Mouse (Mus musculus): ENCODE measurements around the gene Erich3. TPM values are rescaled to one million over a fixed set of nuclear protein-coding genes. Genes with fewer than 3 reads are reported as not detected.

The Erich3 gene
- polyA plus RNA-seq, 1 experiment from 2014 or later = not detected

- H3K27ac ChIP-seq (ENCODE audit: low read depth) = no peak overlapping the region
- H3K9me3 ChIP-seq (ENCODE audit: low read length) = no peaks in the 10 kb centered on the region
- no peaks in the 10 kb centered on the region for H3K27me3 ChIP-seq (ENCODE audit: insufficient read depth, low read length)
- H3K4me3 ChIP-seq (ENCODE audit: low read depth, low read length) = no peak overlapping the region
- WGBS (ENCODE audit: insufficient replicate concordance) = 62% methylated on average over 2 of the region's 2 CpGs
- H3K9ac ChIP-seq (replicated peaks) = no peak overlapping the region
- ATAC-seq = no peak
- no peak for TF ChIP-seq CTCF (IDR thresholded peaks at IDR 0.05; ENCODE audit: low read depth)
- no peak for TF ChIP-seq EP300 (IDR thresholded peaks at IDR 0.05; ENCODE audit: low read depth)
- no peak overlapping the region for H3K4me2 ChIP-seq (ENCODE audit: low read depth, low read length)
- no peak for DNase-seq
- H3K4me1 ChIP-seq (ENCODE audit: insufficient read depth) = no peaks in the 10 kb centered on the region
- H3K36me3 ChIP-seq (replicated peaks; ENCODE audit: insufficient read depth, low read length) = no peaks in the 10 kb centered on the region
These were observed 37.1 kb downstream of the Erich3 start for GRCm38 (mm10) chr3:154700735-154701134.

- Histone ChIP-seq H3K9ac (replicated peaks) (no peak overlapping the region), H3K36me3 (replicated peaks; ENCODE audit: insufficient read depth, low read length) (no peaks in the 10 kb centered on the region), H3K4me2 (ENCODE audit: low read depth, low read length) (no peak overlapping the region), H3K4me1 (ENCODE audit: insufficient read depth) (no peaks in the 10 kb centered on the region), H3K4me3 (ENCODE audit: low read depth, low read length) (no peak overlapping the region), H3K27ac (ENCODE audit: low read depth) (no peak overlapping the region), H3K9me3 (ENCODE audit: low read length) (no peaks in the 10 kb centered on the region), H3K27me3 (ENCODE audit: insufficient read depth, low read length) (no peaks in the 10 kb centered on the region)
- 67% methylated on average over 6 of the region's 6 CpGs for WGBS (ENCODE audit: insufficient replicate concordance)
- ATAC-seq = no peak
- no peak for DNase-seq
- no peak for TF ChIP-seq CTCF (IDR thresholded peaks at IDR 0.05; ENCODE audit: low read depth)
These were observed 41.1 kb downstream of the Erich3 start for GRCm38 (mm10) chr3:154704755-154705154.

GRCm38 (mm10) chr3:154708150-154708549 is 44.5 kb downstream of the Erich3 start:
- Histone ChIP-seq H3K27ac (ENCODE audit: low read depth) (no peak overlapping the region), H3K27me3 (ENCODE audit: insufficient read depth, low read length) (no peaks in the 10 kb centered on the region), H3K36me3 (replicated peaks; ENCODE audit: insufficient read depth, low read length) (no peaks in the 10 kb centered on the region), H3K9me3 (ENCODE audit: low read length) (no peaks in the 10 kb centered on the region), H3K4me1 (ENCODE audit: insufficient read depth) (no peaks in the 10 kb centered on the region), H3K4me3 (ENCODE audit: low read depth, low read length) (no peak overlapping the region), H3K4me2 (ENCODE audit: low read depth, low read length) (no peak overlapping the region), H3K9ac (replicated peaks) (no peak overlapping the region)
- 78% methylated on average over 3 of the region's 3 CpGs for WGBS (ENCODE audit: insufficient replicate concordance)
- no peak for ATAC-seq
- no peak for DNase-seq
- TF ChIP-seq CTCF (IDR thresholded peaks at IDR 0.05; ENCODE audit: low read depth) (no peak), EP300 (IDR thresholded peaks at IDR 0.05; ENCODE audit: low read depth) (no peak)

- Histone ChIP-seq H3K27ac (ENCODE audit: low read depth) (no peak overlapping the region), H3K4me1 (ENCODE audit: insufficient read depth) (no peaks in the 10 kb centered on the region), H3K9ac (replicated peaks) (no peak overlapping the region), H3K4me2 (ENCODE audit: low read depth, low read length) (no peak overlapping the region), H3K9me3 (ENCODE audit: low read length) (no peaks in the 10 kb centered on the region), H3K4me3 (ENCODE audit: low read depth, low read length) (no peak overlapping the region), H3K36me3 (replicated peaks; ENCODE audit: insufficient read depth, low read length) (no peaks in the 10 kb centered on the region), H3K27me3 (ENCODE audit: insufficient read depth, low read length) (no peaks in the 10 kb centered on the region)
- ATAC-seq = no peak
- no peak for DNase-seq
- TF ChIP-seq EP300 (IDR thresholded peaks at IDR 0.05; ENCODE audit: low read depth) (no peak), CTCF (IDR thresholded peaks at IDR 0.05; ENCODE audit: low read depth) (no peak)
- WGBS (ENCODE audit: insufficient replicate concordance) = 64% methylated on average over 7 of the region's 7 CpGs
These were observed 59.5 kb downstream of the Erich3 start for GRCm38 (mm10) chr3:154723198-154723597.

GRCm38 (mm10) chr3:154731431-154731830 is 67.8 kb downstream of the Erich3 start:
- no peak overlapping the region for H3K4me2 ChIP-seq (ENCODE audit: low read depth, low read length)
- H3K9me3 ChIP-seq (ENCODE audit: low read length) = no peaks in the 10 kb centered on the region
- H3K4me1 ChIP-seq (ENCODE audit: insufficient read depth) = no peaks in the 10 kb centered on the region
- no peak overlapping the region for H3K27ac ChIP-seq (ENCODE audit: low read depth)
- DNase-seq = no peak
- WGBS (ENCODE audit: insufficient replicate concordance) = 86% methylated on average over 10 of the region's 10 CpGs
- H3K36me3 ChIP-seq (replicated peaks; ENCODE audit: insufficient read depth, low read length) = no peaks in the 10 kb centered on the region
- H3K27me3 ChIP-seq (ENCODE audit: insufficient read depth, low read length) = no peaks in the 10 kb centered on the region
- no peak overlapping the region for H3K4me3 ChIP-seq (ENCODE audit: low read depth, low read length)
- TF ChIP-seq CTCF (IDR thresholded peaks at IDR 0.05; ENCODE audit: low read depth) (no peak), EP300 (IDR thresholded peaks at IDR 0.05; ENCODE audit: low read depth) (no peak)
- H3K9ac ChIP-seq (replicated peaks) = no peak overlapping the region
- no peak for ATAC-seq

- WGBS (ENCODE audit: insufficient replicate concordance) = 60% methylated on average over 5 of the region's 5 CpGs
- Histone ChIP-seq H3K4me2 (ENCODE audit: low read depth, low read length) (no peak overlapping the region), H3K4me1 (ENCODE audit: insufficient read depth) (no peaks in the 10 kb centered on the region), H3K9ac (replicated peaks) (no peak overlapping the region), H3K4me3 (ENCODE audit: low read depth, low read length) (no peak overlapping the region), H3K27ac (ENCODE audit: low read depth) (no peak overlapping the region), H3K36me3 (replicated peaks; ENCODE audit: insufficient read depth, low read length) (no peaks in the 10 kb centered on the region), H3K9me3 (ENCODE audit: low read length) (no peaks in the 10 kb centered on the region), H3K27me3 (ENCODE audit: insufficient read depth, low read length) (no peaks in the 10 kb centered on the region)
- peak; percentile 33; the same call in 1 of the 2 replicates for ATAC-seq
- TF ChIP-seq CTCF (IDR thresholded peaks at IDR 0.05; ENCODE audit: low read depth) (no peak), EP300 (IDR thresholded peaks at IDR 0.05; ENCODE audit: low read depth) (no peak)
- DNase-seq = no peak
These were observed 77.8 kb downstream of the Erich3 start for GRCm38 (mm10) chr3:154741496-154741895.

- Histone ChIP-seq H3K4me3 (ENCODE audit: low read depth, low read length) (no peak overlapping the region), H3K4me1 (ENCODE audit: insufficient read depth) (no peaks in the 10 kb centered on the region)
These were observed 79.3 kb downstream of the Erich3 start for GRCm38 (mm10) chr3:154742927-154743326.

More at GRCm38 (mm10) chr3:154742927-154743326, 79.3 kb downstream of the Erich3 start:
- 65% methylated on average over 5 of the region's 5 CpGs for WGBS (ENCODE audit: insufficient replicate concordance)
- DNase-seq (no peak), ATAC-seq (no peak)
- Histone ChIP-seq H3K27me3 (ENCODE audit: insufficient read depth, low read length) (no peaks in the 10 kb centered on the region), H3K4me2 (ENCODE audit: low read depth, low read length) (no peak overlapping the region), H3K9me3 (ENCODE audit: low read length) (no peaks in the 10 kb centered on the region), H3K36me3 (replicated peaks; ENCODE audit: insufficient read depth, low read length) (no peaks in the 10 kb centered on the region), H3K27ac (ENCODE audit: low read depth) (no peak overlapping the region), H3K9ac (replicated peaks) (no peak overlapping the region)
- no peak for TF ChIP-seq EP300 (IDR thresholded peaks at IDR 0.05; ENCODE audit: low read depth)
- no peak for TF ChIP-seq CTCF (IDR thresholded peaks at IDR 0.05; ENCODE audit: low read depth)

All from liver, postnatal 0 days (tissue).